Mouse (Mus musculus) hindbrain, embryonic 14.5 days (tissue): ENCODE results near the gene Pgghg. TPM values are rescaled to one million over a fixed set of nuclear protein-coding genes. Genes with fewer than 3 reads are reported as not detected.
"Not testable (repeated sequence)": the region's sequence is repeated elsewhere in the genome, so short reads cannot be mapped to it uniquely, and the experiment has no call there.

Experiments used
- ATAC-seq: fragments of 200-750 bp; cut with Nextera tagmentation; 2 replicates; pipeline ENCODE4 v1.8.0; 2017; ENCODE audit warnings: moderate number of reproducible peaks, mild to moderate bottlenecking, moderate TSS enrichment, moderate library complexity; ENCODE audit not compliant: low FRiP score
- DNase-seq: peaks from one replicate; pipeline ENCODE4 v3.0.0-alpha.2; 2015; ENCODE audit warnings: low spot score
- H3K27ac ChIP-seq: fragments of 300-500 bp; sonication (generic); 2 replicates; pipeline ENCODE4 v1.5.1; 2014; ENCODE audit warnings: mild to moderate bottlenecking, moderate library complexity
- H3K27me3 ChIP-seq: fragments of 300-500 bp; sonication (generic); 2 replicates; pipeline ENCODE4 v1.6.1; 2014; ENCODE audit warnings: mild to moderate bottlenecking, low read length, mixed read lengths; ENCODE audit not compliant: control insufficient read depth, insufficient read depth
- H3K36me3 ChIP-seq: fragments of 300-500 bp; sonication (generic); replicated peaks from 2 replicates; pipeline ENCODE4 v1.6.1; 2014; ENCODE audit not compliant: control insufficient read depth, insufficient read depth
- H3K4me1 ChIP-seq: fragments of 300-500 bp; sonication (generic); replicated peaks from 2 replicates; pipeline ENCODE4 v1.6.1; 2014; ENCODE audit warnings: antibody characterized with exemption, low read length, mixed read lengths; ENCODE audit not compliant: control insufficient read depth, insufficient read depth
- H3K4me2 ChIP-seq: fragments of 300-500 bp; sonication (generic); replicated peaks from 2 replicates; pipeline ENCODE4 v1.6.1; 2014; ENCODE audit warnings: mild to moderate bottlenecking, moderate library complexity
- H3K4me3 ChIP-seq: fragments of 300-500 bp; sonication (generic); replicated peaks from 2 replicates; pipeline ENCODE4 v1.5.1; 2014; ENCODE audit warnings: mild to moderate bottlenecking, low read length
- H3K9ac ChIP-seq: fragments of 300-500 bp; sonication (generic); 2 replicates; pipeline ENCODE4 v1.6.1; 2014
- H3K9me3 ChIP-seq: fragments of 300-500 bp; sonication (generic); 2 replicates; pipeline ENCODE4 v1.6.1; 2016; ENCODE audit warnings: low read length; ENCODE audit not compliant: control insufficient read depth
- WGBS: fragments of 180-500 bp; shearing (Covaris S2); extraction: QIAGEN DNeasy Blood & Tissue Kit; methylation state at CpG from one replicate; pipeline ENCODE4 v1.1.7; 2014; 5-methylcytosine and 5-hydroxymethylcytosine counted together
- polyA plus RNA-seq: library from polyadenylated mRNA; unstranded; fragments of >200 nt; fragmentation: Nextera tagmentation; extraction: Ambion mirVana; gene quantifications from 2 replicates; pipeline ENCODE4 v1.2.1, GENCODE M21; 2014

The Pgghg gene
- polyA plus RNA-seq, 1 experiment from 2014 or later = 9.2 TPM

DNA sequence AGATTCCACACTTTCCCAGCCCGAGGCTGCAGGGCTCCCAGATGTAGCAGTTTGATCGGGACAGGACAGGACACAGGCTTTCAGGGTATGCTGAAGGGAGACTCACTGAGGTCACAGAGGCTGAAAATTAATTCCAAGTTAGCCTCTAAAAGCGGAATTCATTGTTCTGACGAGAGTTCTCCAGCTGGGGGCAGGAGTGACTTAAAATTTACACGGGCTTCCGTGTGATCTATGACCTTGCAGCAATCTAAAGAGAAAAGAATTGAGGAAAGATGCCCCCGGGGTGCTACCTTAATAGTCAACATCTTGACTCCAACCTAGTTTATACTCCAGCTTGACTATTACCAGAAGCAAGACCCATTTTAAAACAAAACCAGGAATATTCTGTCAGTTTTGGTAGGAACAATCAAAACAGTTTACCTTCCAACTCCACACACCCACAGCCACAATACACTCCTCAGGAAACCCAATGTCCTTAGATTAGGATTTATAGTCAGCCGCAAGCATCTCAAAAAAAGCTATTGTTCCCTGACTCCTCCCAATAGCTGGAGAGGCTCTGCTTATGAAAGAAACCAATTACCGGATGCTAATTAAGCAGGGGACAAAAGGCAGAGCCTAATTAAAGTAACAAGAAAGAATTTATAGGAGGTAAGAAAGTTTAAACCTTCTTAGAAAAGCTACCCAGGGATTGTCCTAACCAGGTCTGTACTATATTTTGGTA, 18.1 kb downstream of the Pgghg start:
- Histone ChIP-seq H3K9me3 (no peaks in the 10 kb centered on the region), H3K4me3 (no peak overlapping the region), H3K27ac (no peak overlapping the region), H3K4me1 (peaks cover 8% of the 10 kb centered on the region; the same call in 1 of the 2 replicates), H3K36me3 (no peaks in the 10 kb centered on the region), H3K9ac (no peak overlapping the region), H3K27me3 (no peaks in the 10 kb centered on the region), H3K4me2 (no peak overlapping the region)
- DNase-seq = peak; percentile 68
- 3% methylated on average over 9 of the region's 9 CpGs for WGBS
- no peak for ATAC-seq

GRCm38 (mm10) chr7:140960026-140960425, 18.8 kb downstream of the Pgghg start:
- H3K4me3 ChIP-seq = no peak overlapping the region

DNA sequence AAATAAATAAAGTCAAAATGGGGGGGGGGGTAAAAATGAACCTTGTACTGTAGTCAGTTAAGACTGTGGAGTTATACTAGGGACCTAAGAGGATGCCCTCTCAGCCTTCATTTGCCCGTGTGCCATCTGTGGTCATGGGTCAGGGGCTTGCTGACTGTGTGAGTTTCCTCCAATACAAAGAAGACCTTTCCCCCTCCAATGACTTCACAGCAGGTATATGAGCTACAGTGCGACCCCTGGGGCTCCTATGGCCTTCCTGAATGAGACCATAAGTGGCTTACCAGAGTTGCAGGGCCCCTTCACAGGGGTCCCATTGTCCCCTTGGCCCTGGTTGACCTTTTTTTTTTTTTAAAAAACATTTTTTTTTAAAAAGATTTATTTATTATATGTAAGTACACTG, 20.2 kb downstream of the Pgghg start:
- WGBS = 42% methylated on average over 2 of the region's 2 CpGs
- no peak for ATAC-seq
- no peaks in the 10 kb centered on the region for H3K27me3 ChIP-seq
- H3K4me3 ChIP-seq = no peak overlapping the region
- H3K4me1 ChIP-seq = no peaks in the 10 kb centered on the region; the same call in 1 of the 2 replicates
- H3K27ac ChIP-seq = no peak overlapping the region
- no peak overlapping the region for H3K9ac ChIP-seq
- DNase-seq = no peak
- H3K9me3 ChIP-seq = no peaks in the 10 kb centered on the region
- no peak overlapping the region for H3K4me2 ChIP-seq
- no peaks in the 10 kb centered on the region for H3K36me3 ChIP-seq

More at GRCm38 (mm10) chr7:140960026-140960425, 18.8 kb downstream of the Pgghg start:
- H3K36me3 ChIP-seq = no peaks in the 10 kb centered on the region
- no peak overlapping the region for H3K9ac ChIP-seq
- WGBS = 57% methylated on average over 5 of the region's 5 CpGs
- ATAC-seq = no peak
- no peak overlapping the region for H3K27ac ChIP-seq
- H3K27me3 ChIP-seq = no peaks in the 10 kb centered on the region
- no peak for DNase-seq
- no peak overlapping the region for H3K4me2 ChIP-seq
- peaks cover 5% of the 10 kb centered on the region; the same call in 1 of the 2 replicates for H3K4me1 ChIP-seq
- H3K9me3 ChIP-seq = no peaks in the 10 kb centered on the region

- Histone ChIP-seq H3K27ac (no peak overlapping the region), H3K4me1 (no peaks in the 10 kb centered on the region; the same call in 1 of the 2 replicates), H3K27me3 (no peaks in the 10 kb centered on the region), H3K36me3 (no peaks in the 10 kb centered on the region), H3K4me3 (no peak overlapping the region), H3K9me3 (no peaks in the 10 kb centered on the region), H3K9ac (no peak overlapping the region), H3K4me2 (no peak overlapping the region)
- no peak for DNase-seq
- no peak for ATAC-seq
- 68% methylated on average over 2 of the region's 2 CpGs for WGBS
These were observed 21.5 kb downstream of the Pgghg start for GRCm38 (mm10) chr7:140962733-140963132.

GRCm38 (mm10) chr7:140966921-140967320, 25.7 kb downstream of the Pgghg start, which contains the start of gene Ifitm1:
TSS of gene Ifitm1 (plus strand) at chr7:140967221.
- ATAC-seq (no peak), DNase-seq (no peak)
- Histone ChIP-seq H3K4me2 (no peak within 1 kb of the TSS), H3K9ac (no peak within 1 kb of the TSS), H3K4me1 (no peaks in the 10 kb centered on the region), H3K36me3 (no peaks in the 10 kb centered on the region), H3K4me3 (no peak within 1 kb of the TSS), H3K9me3 (no peaks in the 10 kb centered on the region), H3K27me3 (no peaks in the 10 kb centered on the region), H3K27ac (no peak within 1 kb of the TSS)
- 89% methylated on average over 4 of the region's 4 CpGs for WGBS

DNA sequence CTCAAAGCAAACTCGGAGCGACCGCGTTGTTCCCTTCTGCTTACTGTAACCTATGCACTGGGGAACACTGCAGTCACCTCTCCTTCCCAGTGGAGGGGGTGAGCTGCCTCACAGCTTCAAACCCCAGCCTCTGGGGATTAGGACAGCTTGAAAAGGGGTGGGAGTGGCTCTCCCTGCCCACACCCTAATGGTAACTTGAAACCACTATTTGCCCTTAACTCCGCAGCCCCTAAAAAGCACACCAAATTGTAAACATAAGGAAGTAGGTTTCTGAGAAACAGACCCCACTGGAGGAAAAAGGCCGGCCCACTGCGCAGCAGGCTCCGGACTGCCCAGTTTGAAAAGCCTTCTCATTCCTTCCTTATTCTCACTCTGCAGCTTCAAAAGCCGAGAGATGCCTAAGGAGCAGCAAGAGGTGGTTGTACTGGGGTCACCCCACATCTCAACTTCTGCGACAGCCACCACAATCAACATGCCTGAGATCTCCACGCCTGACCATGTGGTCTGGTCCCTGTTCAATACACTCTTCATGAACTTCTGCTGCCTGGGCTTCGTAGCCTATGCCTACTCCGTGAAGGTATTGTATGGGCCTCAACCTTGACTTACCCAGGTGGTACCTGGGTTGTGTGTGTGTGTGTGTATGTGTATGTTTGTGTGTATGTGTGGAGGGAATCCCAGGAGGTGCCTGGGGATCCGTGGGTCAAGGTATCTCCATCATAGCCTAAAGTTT, 26.8 kb downstream of the Pgghg start:
- Histone ChIP-seq H3K4me1 (no peaks in the 10 kb centered on the region), H3K4me2 (no peak overlapping the region), H3K9me3 (no peaks in the 10 kb centered on the region), H3K9ac (no peak overlapping the region), H3K4me3 (no peak overlapping the region), H3K27me3 (no peaks in the 10 kb centered on the region), H3K36me3 (no peaks in the 10 kb centered on the region), H3K27ac (no peak overlapping the region)
- ATAC-seq (no peak), DNase-seq (no peak)
- 10% methylated on average over 14 of the region's 14 CpGs for WGBS

GRCm38 (mm10) chr7:140968710-140969109, 27.5 kb downstream of the Pgghg start:
- not testable (repeated sequence) for H3K4me2 ChIP-seq, H3K4me1 ChIP-seq, H3K4me3 ChIP-seq, ATAC-seq, H3K9me3 ChIP-seq, H3K27me3 ChIP-seq, H3K27ac ChIP-seq, DNase-seq, H3K36me3 ChIP-seq, H3K9ac ChIP-seq
- WGBS = 14% methylated on average over 3 of the region's 3 CpGs

DNA sequence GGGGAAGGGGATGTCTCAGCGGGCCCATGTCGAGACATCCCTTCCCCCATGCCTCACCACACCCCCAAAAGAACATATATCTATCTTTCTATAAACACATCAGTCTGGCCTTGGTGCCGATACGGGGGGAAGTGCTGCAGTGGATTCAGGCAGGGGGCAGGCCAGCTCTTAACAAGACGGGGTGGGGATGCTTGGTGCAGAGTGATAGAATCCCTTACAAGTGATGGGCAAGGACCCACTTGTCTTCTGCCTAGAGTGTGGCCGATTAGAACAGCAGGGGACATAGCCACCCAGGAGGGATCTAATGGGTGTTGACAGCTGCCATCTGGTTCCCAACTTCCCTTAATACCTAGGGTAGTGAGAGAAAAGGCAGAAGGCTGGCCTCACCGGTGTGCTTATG, 29.7 kb downstream of the Pgghg start:
- Histone ChIP-seq H3K4me3 (no peak overlapping the region), H3K9ac (no peak overlapping the region), H3K27me3 (0 out of 2 replicates have a peak, but pooled peaks cover 5% of the 10 kb centered on the region), H3K4me2 (no peak overlapping the region), H3K36me3 (no peaks in the 10 kb centered on the region), H3K4me1 (peaks cover 3% of the 10 kb centered on the region; the same call in 1 of the 2 replicates), H3K27ac (no peak overlapping the region), H3K9me3 (no peaks in the 10 kb centered on the region)
- ATAC-seq (no peak), DNase-seq (no peak)
- 55% methylated on average over 7 of the region's 7 CpGs for WGBS

DNA sequence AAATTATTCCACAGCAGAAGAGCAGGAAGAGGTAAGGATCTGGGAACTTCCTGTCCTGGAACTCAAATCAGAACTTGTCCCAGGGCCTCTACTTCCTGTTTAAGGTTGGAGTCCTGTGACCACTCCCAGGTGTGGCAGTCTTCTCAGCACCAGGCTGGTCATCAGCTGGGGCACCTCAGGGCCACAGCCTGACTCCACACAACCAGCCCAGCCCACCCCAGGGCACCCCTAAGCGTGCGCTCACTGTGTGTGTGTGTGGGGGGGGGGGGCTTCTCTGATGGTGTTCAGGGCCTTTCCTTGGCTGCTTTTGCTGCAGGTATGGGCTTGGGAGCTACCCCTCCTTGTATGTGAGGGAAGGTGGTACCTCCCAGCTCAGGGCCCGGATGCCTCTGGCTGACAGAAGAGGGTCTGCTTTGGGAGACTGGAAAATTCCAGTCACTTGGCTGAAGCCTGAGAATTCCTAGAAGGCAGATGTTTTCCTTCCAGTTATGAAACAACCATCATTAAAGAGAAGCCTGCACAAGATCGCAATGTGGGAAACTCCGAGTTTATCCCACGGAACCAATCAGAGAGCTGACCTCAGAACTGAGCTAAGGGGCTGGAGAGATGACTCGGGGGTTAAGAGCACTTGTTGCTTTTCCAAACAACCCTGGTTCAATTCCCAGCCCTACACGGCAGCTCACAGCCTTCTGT, 30.4 kb downstream of the Pgghg start:
- H3K36me3 ChIP-seq = no peaks in the 10 kb centered on the region
- DNase-seq = no peak
- H3K27ac ChIP-seq = no peak overlapping the region
- H3K4me2 ChIP-seq = no peak overlapping the region
- H3K27me3 ChIP-seq = 0 out of 2 replicates have a peak, but pooled peaks cover 5% of the 10 kb centered on the region
- H3K9me3 ChIP-seq = no peaks in the 10 kb centered on the region
- ATAC-seq = no peak
- H3K4me1 ChIP-seq = peaks cover 3% of the 10 kb centered on the region; the same call in 1 of the 2 replicates
- WGBS = 86% methylated on average over 8 of the region's 8 CpGs
- no peak overlapping the region for H3K4me3 ChIP-seq
- no peak overlapping the region for H3K9ac ChIP-seq
